Mouse (Mus musculus) cerebellum, adult 2 months (tissue): Measurements from ENCODE around the gene Pdx1. TPM values are rescaled to one million over a fixed set of nuclear protein-coding genes. Genes with fewer than 3 reads are reported as not detected.

ENCODE experiments used
- DNase-seq, 2 experiments: peaks; one replicate each; pipeline ENCODE4 v3.0.0; 2021
- H3K27ac ChIP-seq: fragments of 200-500 bp; 2 replicates; pipeline ENCODE4 v1.5.1; 2012; ENCODE audit warnings: low read length, control low read depth, inconsistent platforms; ENCODE audit not compliant: insufficient read depth
- H3K27me3 ChIP-seq: fragments of 200-500 bp; 2 replicates; pipeline ENCODE4 v1.6.1; 2012; ENCODE audit warnings: inconsistent platforms, mild to moderate bottlenecking, low read length, moderate library complexity; ENCODE audit not compliant: control insufficient read depth, insufficient read depth
- H3K4me1 ChIP-seq: fragments of 200-500 bp; 2 replicates; pipeline ENCODE4 v1.6.1; 2011; ENCODE audit warnings: low read length; ENCODE audit not compliant: control insufficient read depth, insufficient read depth
- H3K4me3 ChIP-seq: fragments of 200-500 bp; replicated peaks from 2 replicates; pipeline ENCODE3; 2011; ENCODE audit warnings: mild to moderate bottlenecking, low read depth, low read length, control low read depth; ENCODE audit not compliant: insufficient read depth
- CTCF ChIP-seq: fragments of 200-500 bp; IDR thresholded peaks from 2 replicates; pipeline ENCODE4 v1.5.1; 2011; ENCODE audit warnings: low read depth, mild to moderate bottlenecking, control low read depth, low read length, moderate library complexity, borderline replicate concordance; ENCODE audit not compliant: insufficient read depth
- POLR2A ChIP-seq: fragments of 200-500 bp; IDR thresholded peaks from 2 replicates; pipeline ENCODE4 v1.6.1; 2011; ENCODE audit warnings: low read length, control low read depth, borderline replicate concordance; ENCODE audit not compliant: insufficient read depth
- WGBS: fragments of 180-500 bp; shearing (Covaris S2); methylation state at CpG from one replicate; pipeline ENCODE4 v1.1.7; 2018; 5-methylcytosine and 5-hydroxymethylcytosine counted together
- polyA plus RNA-seq: library from polyadenylated mRNA; depleted of rRNA; stranded (reverse); fragments of >200 nt; gene quantifications from 2 replicates; pipeline ENCODE4 v1.2.3, GENCODE M21; 2012

Pdx1 gene
- polyA plus RNA-seq, 1 experiment, result not detected

- TF ChIP-seq POLR2A (no peak), CTCF (no peak)
- Histone ChIP-seq H3K27me3 (peaks cover 1% of the 10 kb centered on the region; the same call in 1 of the 2 replicates), H3K4me1 (no peaks in the 10 kb centered on the region), H3K4me3 (no peak overlapping the region), H3K27ac (no peak overlapping the region)
- WGBS, result 63% methylated on average over 4 of the region's 4 CpGs
- no peak for DNase-seq
These were observed 5.8 kb upstream of the Pdx1 start for GRCm38 (mm10) chr5:147263945-147264344.

- H3K4me1 ChIP-seq, result no peaks in the 10 kb centered on the region
- H3K27me3 ChIP-seq, result peaks cover 10% of the 10 kb centered on the region
- 19% methylated on average over 6 of the region's 6 CpGs for WGBS
- DNase-seq, result no peak
- H3K27ac ChIP-seq, result no peak overlapping the region
- TF ChIP-seq CTCF (no peak), POLR2A (no peak)
- H3K4me3 ChIP-seq, result no peak overlapping the region
These were observed 2.3 kb upstream of the Pdx1 start for GRCm38 (mm10) chr5:147267434-147267833.

GRCm38 (mm10) chr5:147268728-147269127, 1.0 kb upstream of the Pdx1 start:
- peaks cover 10% of the 10 kb centered on the region for H3K27me3 ChIP-seq
- 3% methylated on average over 8 of the region's 8 CpGs for WGBS
- H3K4me3 ChIP-seq, result no peak overlapping the region
- no peaks in the 10 kb centered on the region for H3K4me1 ChIP-seq
- TF ChIP-seq CTCF (no peak), POLR2A (no peak)
- no peak overlapping the region for H3K27ac ChIP-seq
- DNase-seq, result no peak

- H3K4me1 ChIP-seq, result no peaks in the 10 kb centered on the region
- no peak for TF ChIP-seq POLR2A
- no peak for TF ChIP-seq CTCF
- H3K27me3 ChIP-seq, result peaks cover 10% of the 10 kb centered on the region
- H3K27ac ChIP-seq, result no peak overlapping the region
- no peak overlapping the region for H3K4me3 ChIP-seq
- 4% methylated on average over 6 of the region's 6 CpGs for WGBS
- no peak for DNase-seq
These were observed 388 bp upstream of the Pdx1 start for GRCm38 (mm10) chr5:147269371-147269770.

GRCm38 (mm10) chr5:147270673-147271655, 1.2 kb downstream of the Pdx1 start:
- Histone ChIP-seq H3K27ac (no peak overlapping the region), H3K27me3 (peaks cover 11% of the 10 kb centered on the region), H3K4me3 (no peak overlapping the region), H3K4me1 (no peaks in the 10 kb centered on the region)
- TF ChIP-seq POLR2A (no peak), CTCF (no peak)
- 3% methylated on average over 29 of the region's 29 CpGs for WGBS
- DNase-seq, result no peak

GRCm38 (mm10) chr5:147272046-147272807, 2.5 kb downstream of the Pdx1 start:
- no peak overlapping the region for H3K27ac ChIP-seq
- H3K4me1 ChIP-seq, result no peaks in the 10 kb centered on the region
- DNase-seq, result no peak
- WGBS, result 8% methylated on average over 12 of the region's 12 CpGs
- H3K27me3 ChIP-seq, result peaks cover 11% of the 10 kb centered on the region
- TF ChIP-seq CTCF (no peak), POLR2A (no peak)
- no peak overlapping the region for H3K4me3 ChIP-seq

- DNase-seq, result no peak
- no peak for TF ChIP-seq CTCF
- TF ChIP-seq POLR2A, result no peak
- 5% methylated on average over 10 of the region's 10 CpGs for WGBS
These were observed 3.1 kb downstream of the Pdx1 start for GRCm38 (mm10) chr5:147272808-147273345.

More at GRCm38 (mm10) chr5:147272808-147273345, 3.1 kb downstream of the Pdx1 start:
- Histone ChIP-seq H3K4me3 (no peak overlapping the region), H3K4me1 (no peaks in the 10 kb centered on the region), H3K27me3 (peaks cover 11% of the 10 kb centered on the region), H3K27ac (no peak overlapping the region)
